Mouse (Mus musculus) natural killer cell, adult 2 months (primary cell): ENCODE measurements around the gene Aebp2.

ENCODE experiments used
- DNase-seq, 2 experiments: peaks; one replicate each; pipeline ENCODE4 v3.0.0; 2022; ENCODE audit warnings: low spot score in 2 of 2

The Aebp2 gene

DNA sequence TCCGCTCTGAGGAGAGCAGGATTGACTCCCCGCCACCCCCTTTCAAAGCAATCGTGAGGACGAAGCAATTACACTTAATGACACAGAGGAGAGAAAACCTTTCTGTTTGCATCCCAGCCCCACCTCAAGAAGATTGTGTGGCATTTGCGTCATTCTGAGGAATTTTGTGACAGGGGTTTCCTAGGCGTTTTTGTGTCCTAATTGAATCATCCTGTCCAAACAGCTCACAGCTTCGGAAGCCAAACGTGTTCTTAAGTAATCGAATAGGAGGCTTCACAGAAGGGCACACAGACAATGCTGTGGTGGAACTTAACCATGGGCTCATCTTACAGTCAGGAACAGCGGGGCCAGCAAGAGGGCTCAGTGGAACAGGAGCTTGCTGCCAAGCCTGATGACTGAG is 15.9 kb upstream of the Aebp2 start:
- no peak for DNase-seq

- DNase-seq, result no peak
Observed at GRCm38 (mm10) chr6:140608666-140609065, 13.8 kb upstream of the Aebp2 start.

DNA sequence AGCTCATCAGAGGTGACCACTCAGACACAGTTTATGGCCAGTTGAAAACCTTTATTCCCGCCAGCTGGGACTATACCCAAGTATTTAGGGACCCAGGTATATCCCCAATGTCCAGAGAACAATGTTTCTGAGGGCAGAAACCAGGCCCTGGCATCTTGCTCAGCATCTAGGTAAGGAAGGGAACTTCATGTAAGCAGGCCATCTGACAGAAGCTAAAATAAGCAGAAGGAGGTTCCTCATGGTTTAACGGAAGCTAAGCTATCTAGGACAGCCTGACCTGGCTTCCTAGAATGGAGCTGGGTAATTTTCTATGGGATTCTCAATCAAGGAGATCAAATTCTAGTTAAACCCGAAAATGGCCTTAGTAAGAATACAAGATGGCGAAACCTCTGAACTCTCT is 12.9 kb upstream of the Aebp2 start:
- DNase-seq, result no peak

DNA sequence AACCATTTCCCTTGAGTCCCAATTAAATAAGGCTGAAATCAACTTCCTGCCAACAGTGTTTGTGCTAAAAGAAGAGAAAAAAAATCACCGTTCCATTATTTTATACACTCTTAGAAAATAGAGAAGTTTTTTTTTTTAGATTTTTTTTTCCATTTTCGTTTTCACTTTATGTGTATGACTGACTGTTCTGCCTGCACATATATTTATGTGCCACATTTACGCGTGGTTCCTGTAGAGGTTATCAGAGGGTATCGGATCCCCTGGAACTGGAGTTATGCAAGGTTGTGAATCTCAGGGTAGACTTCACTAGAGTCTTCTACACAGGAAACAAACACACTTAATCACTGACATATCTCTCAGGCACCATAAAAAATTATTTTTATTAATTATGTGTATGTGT is 12.3 kb upstream of the Aebp2 start:
- no peak for DNase-seq

GRCm38 (mm10) chr6:140611282-140611681 is 11.2 kb upstream of the Aebp2 start:
- DNase-seq, result no peak

DNA sequence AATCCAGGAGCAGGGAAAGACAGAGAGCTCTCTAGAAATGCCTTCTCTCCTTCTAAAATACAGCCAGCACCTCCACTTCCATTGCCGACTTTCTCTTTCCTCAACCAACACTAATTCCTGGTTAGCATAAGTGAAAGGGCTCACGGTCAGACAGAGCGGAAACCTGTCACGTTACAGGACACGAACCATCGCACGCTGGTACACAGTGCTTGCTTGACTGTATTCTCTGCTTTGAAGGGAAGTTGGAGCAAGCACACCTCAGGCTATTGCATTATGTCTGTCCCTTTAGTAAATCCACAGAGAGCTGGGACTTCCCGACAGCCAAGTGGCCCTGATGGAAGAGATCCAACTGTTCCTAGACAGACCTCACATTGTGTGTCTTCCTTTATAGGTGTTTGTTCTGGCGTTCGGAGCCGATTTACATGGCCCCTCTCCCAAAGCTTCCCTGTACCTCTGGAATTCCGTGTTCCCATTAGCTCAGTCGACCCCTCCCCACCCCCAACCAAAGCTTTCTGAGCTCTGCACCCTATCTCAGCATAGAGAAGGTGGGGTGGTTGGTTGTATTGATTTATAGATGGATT is 10.5 kb upstream of the Aebp2 start:
- no peak for DNase-seq

DNA sequence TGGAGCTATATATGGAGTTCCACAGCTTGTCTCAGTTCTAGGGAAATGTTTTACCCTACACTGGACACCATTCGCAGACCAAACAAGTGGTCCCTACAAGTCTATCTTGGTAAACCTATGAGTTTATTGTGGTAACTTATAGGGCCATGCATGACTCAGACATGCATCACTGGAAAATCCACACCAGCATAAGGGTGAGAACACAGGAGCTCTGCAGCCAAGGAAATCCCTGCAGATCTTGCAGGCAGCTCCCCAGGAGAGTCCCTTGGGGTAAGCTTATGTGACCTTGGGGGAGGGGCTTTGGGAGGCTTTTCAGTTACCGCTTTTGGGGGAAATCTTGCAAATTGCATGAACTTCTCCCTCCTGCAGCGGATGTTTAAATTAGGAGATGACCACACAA is 8.6 kb upstream of the Aebp2 start:
- peak in 1 of 2 experiments; percentile 8 for DNase-seq

GRCm38 (mm10) chr6:140614711-140615110 is 7.8 kb upstream of the Aebp2 start:
- peak; percentile 18 to 27 for DNase-seq

DNA sequence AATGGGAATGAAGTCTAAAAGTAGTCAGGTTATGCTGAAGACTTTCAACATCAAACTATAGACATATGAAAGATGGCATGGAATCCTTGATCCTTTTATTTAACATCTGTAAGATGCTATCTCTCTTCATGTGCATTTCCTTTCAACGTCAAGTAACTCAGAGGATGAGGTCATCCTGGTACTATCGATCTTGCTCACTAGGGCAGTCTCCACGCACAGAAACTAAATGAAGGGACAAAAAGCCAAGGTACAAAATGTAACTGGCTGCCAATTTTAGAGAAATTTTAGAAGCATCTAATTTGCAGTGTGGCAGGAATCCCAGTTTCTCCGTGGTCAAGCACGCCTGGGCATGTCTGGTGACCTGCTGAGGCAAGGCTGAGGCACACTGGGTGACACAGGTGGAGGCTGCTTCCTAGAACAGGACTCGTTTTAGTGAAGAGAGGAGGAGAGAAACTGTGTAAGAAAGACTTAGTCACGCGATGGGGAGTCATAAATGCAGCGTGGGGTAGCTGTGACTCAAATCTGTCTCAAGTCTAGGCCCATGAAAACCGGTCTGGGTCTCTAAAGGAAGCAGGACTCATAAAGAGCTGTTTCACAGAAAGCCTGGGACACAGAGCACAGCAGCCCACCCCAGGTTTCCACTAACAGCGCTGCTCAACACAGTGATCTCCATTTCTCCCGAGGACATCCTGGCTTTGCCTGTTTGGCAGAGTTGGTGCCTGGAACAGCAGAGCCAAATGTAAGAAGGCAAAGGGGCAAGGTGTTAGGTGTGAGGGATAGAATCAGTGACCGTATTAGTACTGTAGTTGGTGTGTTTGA is 1.7 kb upstream of the Aebp2 start:
- no peak for DNase-seq

DNA sequence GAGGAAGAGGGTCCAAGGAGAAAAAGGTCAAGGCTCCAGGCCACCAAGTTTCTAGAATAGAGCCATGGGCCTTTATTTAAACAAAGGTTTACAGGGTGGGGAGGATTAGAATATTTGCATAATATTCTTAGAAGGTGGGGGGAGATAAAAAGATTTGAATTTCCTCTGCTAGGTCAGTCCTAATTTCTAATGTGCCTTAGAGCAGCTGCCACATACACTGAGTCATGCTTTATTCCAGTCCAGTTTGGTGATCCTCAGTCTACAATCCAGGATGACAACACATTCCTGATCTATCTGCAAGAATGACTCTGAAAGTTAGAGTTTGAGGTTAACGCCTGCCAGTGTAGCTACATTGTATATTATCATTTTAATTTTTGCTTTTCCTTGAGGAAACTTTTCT is 841 bp upstream of the Aebp2 start:
- no peak for DNase-seq

DNA sequence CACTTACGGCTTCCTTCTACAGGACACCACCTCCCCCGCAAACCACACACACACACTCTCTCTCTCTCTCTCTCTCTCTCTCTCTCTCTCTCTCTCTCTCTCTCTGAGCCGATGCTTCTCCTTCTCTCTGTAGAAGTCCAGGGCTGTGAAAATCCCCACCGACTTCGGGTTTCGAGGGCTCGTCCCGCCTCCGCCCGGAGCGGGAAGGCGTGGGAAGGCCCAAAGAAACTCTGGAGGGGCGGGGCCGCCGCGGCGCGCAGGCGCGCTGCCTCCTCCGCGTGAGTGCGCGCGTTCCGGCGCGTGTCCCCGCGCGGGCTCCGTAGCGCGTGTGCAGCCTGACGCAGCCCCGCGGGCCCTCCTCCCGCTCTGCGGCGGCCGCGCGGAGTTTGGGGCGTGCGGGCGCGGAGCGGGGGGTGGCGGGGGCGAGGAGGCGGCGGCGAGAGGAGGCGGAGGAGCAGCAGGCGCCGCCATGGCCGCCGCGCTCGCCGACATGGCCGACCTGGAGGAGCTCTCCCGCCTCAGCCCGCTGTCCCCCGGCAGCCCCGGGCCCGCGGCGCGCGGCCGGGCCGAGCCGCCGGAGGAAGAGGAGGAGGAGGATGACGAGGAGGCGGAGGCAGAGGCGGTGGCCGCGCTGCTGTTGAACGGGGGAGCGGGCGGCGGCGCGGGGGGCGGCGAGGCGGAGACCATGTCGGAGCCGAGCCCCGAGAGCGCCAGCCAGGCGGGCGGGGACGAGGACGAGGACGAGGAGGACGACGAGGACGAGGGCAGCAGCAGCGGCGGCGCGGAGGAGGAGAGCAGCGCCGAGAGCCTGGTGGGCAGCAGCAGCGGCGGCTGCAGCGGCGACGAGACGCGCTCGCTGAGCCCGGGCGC is 998 bp downstream of the Aebp2 start:
- peak; percentile 91 to 92 for DNase-seq

GRCm38 (mm10) chr6:140624096-140625051 is 1.9 kb downstream of the Aebp2 start:
- DNase-seq, result peak; percentile 26 to 34

DNA sequence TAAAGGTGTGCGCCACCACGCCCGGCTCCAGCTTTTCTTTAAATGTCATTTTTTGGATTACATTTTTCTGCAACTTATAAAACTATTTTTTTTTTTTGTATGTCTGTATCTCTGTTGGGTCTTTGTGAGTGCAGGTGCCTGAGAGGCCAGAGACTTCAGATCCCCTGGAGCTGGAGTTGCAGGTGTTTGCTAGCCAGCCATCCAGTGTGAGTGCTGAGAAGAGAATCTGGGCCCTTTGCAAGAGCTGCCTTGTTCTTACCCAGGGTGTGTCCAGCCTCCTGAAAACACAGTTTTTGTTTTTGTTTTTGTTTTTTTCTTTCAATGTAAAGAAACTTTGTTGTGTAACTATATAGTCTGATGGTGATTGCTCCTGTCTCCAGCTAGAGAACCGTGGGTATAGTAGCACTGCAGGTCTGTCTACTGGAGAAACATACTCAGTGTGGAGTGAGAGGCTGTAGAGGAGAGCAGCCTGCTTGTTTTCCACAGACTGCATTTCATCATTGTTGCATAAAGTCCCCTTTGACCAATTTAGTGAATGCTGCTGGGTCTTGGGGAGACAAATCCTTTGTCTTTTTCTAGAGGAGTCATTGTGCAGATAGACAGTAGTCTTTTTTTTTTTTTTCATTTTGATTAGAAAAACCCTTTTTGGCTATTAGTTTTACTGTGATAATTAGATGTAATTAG is 6.9 kb downstream of the Aebp2 start:
- DNase-seq, result no peak

GRCm38 (mm10) chr6:140630306-140630705 is 7.8 kb downstream of the Aebp2 start:
- DNase-seq, result no peak

GRCm38 (mm10) chr6:140633616-140634015 is 11.2 kb downstream of the Aebp2 start:
- DNase-seq, result no peak

DNA sequence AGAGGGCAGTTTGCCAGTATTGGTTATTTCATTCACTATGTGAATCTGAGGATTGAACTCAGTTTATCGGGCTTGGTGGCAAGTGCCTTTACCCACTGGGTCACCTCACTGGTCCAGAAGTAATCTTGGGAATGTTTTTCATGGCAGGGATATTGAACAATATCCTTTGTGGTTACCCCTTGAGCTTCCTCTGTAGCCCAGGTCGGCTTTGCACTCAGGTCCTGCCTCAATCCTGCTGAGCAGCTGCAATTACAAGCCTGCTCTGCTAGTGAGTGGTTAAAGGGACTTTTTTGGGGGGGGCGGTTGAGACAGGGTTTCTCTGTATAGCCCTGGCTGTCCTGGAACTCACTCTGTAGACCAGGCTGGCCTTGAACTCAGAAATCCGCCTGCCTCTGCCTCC is 13.8 kb downstream of the Aebp2 start:
- no peak for DNase-seq

GRCm38 (mm10) chr6:140642010-140642409 is 19.5 kb downstream of the Aebp2 start:
- no peak for DNase-seq

- no peak for DNase-seq
Observed at GRCm38 (mm10) chr6:140642655-140643054, 20.2 kb downstream of the Aebp2 start.

DNA sequence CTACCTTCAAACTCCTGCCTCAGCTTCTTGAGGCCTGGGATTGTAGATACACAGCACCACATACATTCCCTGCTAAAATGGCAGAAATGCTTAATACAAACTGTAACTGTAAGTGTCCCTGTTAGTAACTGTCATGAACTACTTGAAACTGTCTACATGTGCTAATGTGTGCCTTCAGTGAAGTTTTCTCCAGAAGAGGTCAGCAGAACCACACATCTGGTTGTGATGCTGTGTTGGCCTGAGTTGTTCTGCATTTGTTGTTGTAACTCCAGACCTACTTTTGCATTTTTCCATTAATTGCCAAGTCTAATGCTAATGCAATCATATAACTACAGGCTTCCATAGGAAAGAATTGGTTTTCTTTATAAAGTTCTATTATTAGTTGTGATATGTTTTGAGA is 23.5 kb downstream of the Aebp2 start:
- no peak for DNase-seq

GRCm38 (mm10) chr6:140646892-140647291 is 24.4 kb downstream of the Aebp2 start:
- DNase-seq, result no peak

GRCm38 (mm10) chr6:140649812-140650211 is 27.3 kb downstream of the Aebp2 start:
- DNase-seq, result no peak
